Mouse (Mus musculus): ENCODE data around the gene Slc38a3. TPM values are rescaled to one million over a fixed set of nuclear protein-coding genes. Genes with fewer than 3 reads are reported as not detected.
A peak's percentile ranks its signal among the peaks of the same experiment; 100 is the strongest.

Gene Slc38a3
- polyA plus RNA-seq, 1 experiment from 2014 or later = 31.8 TPM

DNA sequence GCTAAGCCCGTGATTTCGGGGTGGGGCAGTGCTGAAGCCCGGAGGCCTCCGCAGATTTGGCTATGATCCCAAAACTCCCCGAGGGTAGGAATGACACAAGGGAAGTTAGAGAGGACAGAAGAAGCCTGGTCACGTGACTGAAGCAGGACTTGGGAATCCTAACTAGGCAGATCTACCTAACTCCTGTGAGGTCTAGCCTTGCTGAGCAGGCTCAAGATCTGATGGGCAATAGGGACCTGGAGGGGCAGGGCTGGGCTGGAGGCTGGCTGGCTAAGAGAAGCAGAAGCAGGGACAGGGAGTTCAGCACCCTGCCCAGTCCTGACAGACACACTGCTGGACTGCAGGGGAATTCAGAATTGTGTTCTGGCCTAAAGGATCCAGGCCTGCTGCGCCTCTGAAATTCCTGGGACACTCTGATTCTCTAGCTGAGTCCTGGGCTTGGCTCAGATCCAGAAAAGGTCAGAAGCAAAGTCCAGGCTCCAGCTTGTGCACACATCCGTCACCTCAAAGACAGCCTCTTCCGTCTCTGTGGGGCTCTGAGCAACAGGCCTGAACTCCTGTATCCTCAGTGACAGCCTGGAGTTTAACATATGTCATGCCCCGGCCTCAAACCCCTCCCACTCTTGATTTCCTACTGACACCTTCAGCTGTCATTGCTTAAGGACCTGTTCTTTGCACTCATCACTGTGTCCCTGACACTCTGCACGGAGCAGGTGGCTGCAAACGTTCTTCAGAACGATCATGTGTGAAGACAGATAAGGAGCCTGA lies 50.4 kb downstream of the Slc38a3 start:
- H3K27ac ChIP-seq = peak overlapping the region; percentile 60
- peaks cover 18% of the 10 kb centered on the region for H3K4me1 ChIP-seq
- H3K36me3 ChIP-seq (replicated peaks) = peaks cover 32% of the 10 kb centered on the region
- no peak overlapping the region for H3K4me2 ChIP-seq
- H3K4me3 ChIP-seq = no peak overlapping the region
- H3K9me3 ChIP-seq = no peaks in the 10 kb centered on the region
- ATAC-seq (replicated peaks) = no peak
- H3K27me3 ChIP-seq (replicated peaks) = no peaks in the 10 kb centered on the region
- WGBS = 54% methylated on average over 13 of the region's 13 CpGs
- H3K9ac ChIP-seq = no peak overlapping the region; the same call in 1 of the 2 replicates

DNA sequence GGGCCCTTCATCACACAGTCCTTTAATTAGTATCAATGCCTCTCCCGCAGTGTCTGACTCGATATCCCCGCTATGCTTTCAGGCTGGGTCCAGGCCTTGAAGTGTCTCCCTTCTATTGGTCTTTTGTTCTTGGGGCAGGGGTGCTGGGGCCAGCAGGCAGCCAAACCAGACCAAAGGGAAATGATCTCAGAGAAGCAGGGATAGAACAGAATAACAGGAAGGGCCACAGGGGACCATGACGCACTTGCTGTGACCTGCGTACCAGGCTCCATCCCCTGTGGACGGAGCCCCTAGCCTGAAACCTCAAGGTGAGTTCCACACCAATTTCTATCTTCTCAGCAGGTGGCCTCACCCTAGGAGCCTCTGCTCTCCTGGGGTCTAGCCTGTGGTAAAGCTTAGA lies 51.2 kb downstream of the Slc38a3 start:
- H3K4me1 ChIP-seq = peaks cover 19% of the 10 kb centered on the region
- no peaks in the 10 kb centered on the region for H3K27me3 ChIP-seq (replicated peaks)
- peaks cover 35% of the 10 kb centered on the region for H3K36me3 ChIP-seq (replicated peaks)
- H3K27ac ChIP-seq = peak overlapping the region; percentile 60
- H3K9me3 ChIP-seq = no peaks in the 10 kb centered on the region
- no peak for ATAC-seq (replicated peaks)
- 85% methylated on average over 6 of the region's 6 CpGs for WGBS
- H3K4me2 ChIP-seq = no peak overlapping the region
- H3K9ac ChIP-seq = no peak overlapping the region
- no peak overlapping the region for H3K4me3 ChIP-seq

DNA sequence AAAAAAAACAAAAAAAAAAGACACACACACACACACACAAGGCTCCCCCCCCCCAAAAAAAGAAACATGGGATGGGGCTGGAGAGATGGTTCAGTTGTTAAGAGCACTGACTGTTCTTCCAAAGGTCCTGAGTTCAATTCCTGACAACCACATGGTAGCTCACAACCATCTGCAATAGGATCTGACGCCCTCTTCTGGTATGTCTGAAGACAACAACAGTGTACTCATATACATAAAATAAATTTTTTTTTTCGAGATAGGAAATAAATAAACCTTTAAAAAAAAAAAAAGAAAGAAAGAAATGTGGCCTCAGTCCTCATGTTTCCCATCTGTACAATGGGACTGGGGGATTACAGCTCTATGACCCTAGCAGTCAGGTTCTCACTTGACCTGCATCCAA lies 51.9 kb downstream of the Slc38a3 start:
- Histone ChIP-seq H3K9me3 (no peaks in the 10 kb centered on the region), H3K4me3 (no peak overlapping the region), H3K27me3 (replicated peaks) (no peaks in the 10 kb centered on the region), H3K9ac (no peak overlapping the region), H3K4me2 (no peak overlapping the region), H3K4me1 (peaks cover 22% of the 10 kb centered on the region), H3K36me3 (replicated peaks) (peaks cover 35% of the 10 kb centered on the region), H3K27ac (no peak overlapping the region)
- 88% methylated on average over 2 of the region's 2 CpGs for WGBS
- no peak for ATAC-seq (replicated peaks)

DNA sequence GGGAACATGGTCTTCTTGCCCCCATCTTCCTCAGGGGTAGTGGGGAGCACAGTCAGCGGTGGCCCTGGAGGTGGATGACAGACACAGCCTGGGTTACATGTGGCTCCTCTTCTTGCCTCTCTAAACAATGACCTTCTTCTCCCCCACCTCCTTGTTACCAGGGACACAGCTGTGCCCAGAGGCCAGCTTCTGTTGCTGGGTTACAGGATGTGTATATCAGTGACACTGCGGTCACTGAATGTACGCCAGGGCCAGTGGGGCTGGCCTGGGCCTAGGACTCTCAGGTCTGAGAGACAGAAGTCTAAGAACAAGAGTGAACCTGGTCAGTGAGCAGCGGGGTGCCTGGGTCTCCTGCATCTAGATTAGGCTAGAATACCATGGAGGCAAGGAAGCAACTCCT lies 54.3 kb downstream of the Slc38a3 start:
- WGBS = 55% methylated on average over 4 of the region's 4 CpGs
- H3K4me3 ChIP-seq = no peak overlapping the region
- peak overlapping the region; percentile 63; the same call in 1 of the 2 replicates for H3K27ac ChIP-seq
- no peaks in the 10 kb centered on the region for H3K27me3 ChIP-seq (replicated peaks)
- peaks cover 35% of the 10 kb centered on the region for H3K36me3 ChIP-seq (replicated peaks)
- no peaks in the 10 kb centered on the region for H3K9me3 ChIP-seq
- peaks cover 32% of the 10 kb centered on the region for H3K4me1 ChIP-seq
- no peak for ATAC-seq (replicated peaks)
- no peak overlapping the region for H3K9ac ChIP-seq
- H3K4me2 ChIP-seq = no peak overlapping the region

DNA sequence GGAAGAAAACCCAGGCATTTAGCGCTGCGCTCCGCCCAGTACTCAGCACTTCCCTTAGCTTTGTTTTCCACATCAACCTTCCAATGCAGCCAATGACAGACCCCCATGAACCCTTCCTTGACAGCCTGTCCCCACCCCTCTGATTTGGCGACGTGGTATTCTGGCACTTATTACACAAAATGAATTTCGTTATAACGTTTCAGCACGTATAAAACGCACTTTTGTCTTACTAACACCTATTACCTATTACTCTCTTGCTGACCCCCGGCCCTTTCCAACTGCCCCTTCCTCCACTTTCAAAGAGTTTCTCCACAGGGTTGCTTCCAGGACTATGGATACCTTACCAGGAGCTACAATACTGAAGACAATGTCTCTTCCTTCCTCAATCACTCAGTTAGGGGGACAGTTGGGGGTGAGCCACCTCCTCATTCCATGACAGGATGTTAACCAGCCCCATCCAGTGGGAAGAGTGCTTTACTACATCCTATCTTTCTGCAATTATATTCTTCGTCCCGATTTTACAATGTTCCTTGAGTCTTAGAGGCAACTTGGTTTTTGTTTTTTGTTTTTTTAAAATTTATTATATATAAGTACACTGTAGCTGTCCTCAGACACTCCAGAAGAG lies 56.3 kb downstream of the Slc38a3 start:
- no peak overlapping the region for H3K9ac ChIP-seq
- peak overlapping the region; percentile 35 for H3K4me3 ChIP-seq
- H3K36me3 ChIP-seq (replicated peaks) = peaks cover 22% of the 10 kb centered on the region
- peaks cover 22% of the 10 kb centered on the region for H3K4me1 ChIP-seq
- H3K27ac ChIP-seq = peak overlapping the region; percentile 97
- H3K4me2 ChIP-seq = peak overlapping the region; percentile 64
- no peaks in the 10 kb centered on the region for H3K27me3 ChIP-seq (replicated peaks)
- peak; percentile 49; the same call in 1 of the 2 replicates for ATAC-seq (replicated peaks)
- WGBS = 13% methylated on average over 12 of the region's 12 CpGs
- no peaks in the 10 kb centered on the region for H3K9me3 ChIP-seq

DNA sequence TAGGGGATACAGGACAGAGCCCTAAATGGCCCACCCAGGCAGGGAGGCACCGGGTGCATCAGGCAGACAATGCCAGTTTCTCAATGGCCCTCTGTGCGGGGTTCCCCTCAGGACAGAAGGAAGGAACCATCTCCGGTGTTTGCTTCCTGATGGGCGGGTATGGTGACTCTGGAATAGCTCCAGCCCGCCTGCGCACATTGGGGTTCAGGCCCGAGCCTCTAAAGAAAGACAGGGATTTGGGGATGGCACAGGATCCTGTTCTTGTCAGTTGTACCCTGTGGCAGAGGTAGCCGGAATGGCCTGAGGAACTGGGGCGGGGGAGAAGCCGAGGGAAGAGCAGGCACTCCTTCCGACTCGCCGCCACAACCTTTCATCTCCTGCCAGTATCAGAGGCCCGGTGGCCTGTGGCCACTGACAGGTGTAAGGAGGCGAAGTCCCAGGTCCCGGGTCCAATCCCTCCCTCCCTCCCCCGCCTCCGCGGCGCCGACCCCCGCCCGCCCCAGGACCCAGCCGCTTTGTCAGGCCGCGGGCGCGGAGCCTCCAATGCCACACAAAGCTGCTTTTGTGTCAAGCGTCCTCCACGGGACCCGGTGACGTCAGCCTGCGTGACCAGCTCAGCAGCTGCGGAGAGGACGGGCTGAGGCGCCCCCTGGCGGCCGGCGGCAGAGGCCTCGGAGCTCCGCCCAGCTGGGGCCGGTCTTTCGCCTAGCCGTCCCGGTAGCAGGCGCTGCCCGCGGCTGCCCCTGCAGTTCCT lies 57.0 kb downstream of the Slc38a3 start:
- no peaks in the 10 kb centered on the region for H3K27me3 ChIP-seq (replicated peaks)
- 3% methylated on average over 47 of the region's 48 CpGs for WGBS
- H3K27ac ChIP-seq = peak overlapping the region; percentile 97
- ATAC-seq (replicated peaks) = peak; percentile 94
- H3K9me3 ChIP-seq = no peaks in the 10 kb centered on the region
- peak overlapping the region; percentile 35 for H3K4me3 ChIP-seq
- H3K9ac ChIP-seq = peak overlapping the region; percentile 58
- peaks cover 18% of the 10 kb centered on the region for H3K36me3 ChIP-seq (replicated peaks)
- H3K4me2 ChIP-seq = peak overlapping the region; percentile 64
- H3K4me1 ChIP-seq = peaks cover 22% of the 10 kb centered on the region

DNA sequence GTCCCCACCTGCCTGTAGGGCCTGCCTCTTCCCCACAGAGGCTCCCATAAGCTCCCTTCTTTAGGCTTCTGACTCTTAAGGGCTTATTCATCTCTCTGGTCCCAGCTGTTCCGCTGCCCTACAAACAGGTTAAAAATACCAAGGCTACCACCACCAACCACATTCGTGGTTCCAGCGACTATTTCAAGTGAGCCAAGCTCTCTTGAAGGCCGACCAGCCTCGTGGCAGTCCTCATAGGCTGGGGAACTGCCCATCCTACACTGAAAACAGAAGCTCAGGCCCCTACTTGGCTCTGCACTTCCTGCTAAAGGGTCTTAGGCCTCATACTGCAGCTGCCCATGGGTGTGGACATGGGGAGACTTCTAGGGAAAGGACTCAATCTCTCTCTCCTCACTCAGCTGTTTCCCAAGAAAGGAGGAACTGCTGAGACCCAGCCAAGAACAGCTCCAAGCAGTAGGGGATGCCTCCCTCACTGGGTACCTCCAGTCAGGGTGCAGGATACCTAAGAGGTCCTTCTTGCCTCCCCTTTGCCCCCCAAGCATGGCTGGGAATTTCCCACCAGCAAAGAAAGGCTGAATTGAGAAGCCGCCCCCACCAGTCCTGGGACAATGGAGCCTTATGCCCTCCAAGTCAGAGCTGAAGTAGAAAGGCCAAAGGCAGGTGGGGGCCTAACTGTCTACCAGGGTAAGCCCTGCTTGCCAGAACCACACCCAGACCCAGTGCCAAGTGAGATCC lies 57.7 kb downstream of the Slc38a3 start:
- peak overlapping the region; percentile 97 for H3K27ac ChIP-seq
- no peak for ATAC-seq (replicated peaks)
- H3K4me2 ChIP-seq = peak overlapping the region; percentile 64
- H3K9me3 ChIP-seq = no peaks in the 10 kb centered on the region
- peaks cover 18% of the 10 kb centered on the region for H3K36me3 ChIP-seq (replicated peaks)
- WGBS = 64% methylated on average over 6 of the region's 6 CpGs
- peak overlapping the region; percentile 58 for H3K9ac ChIP-seq
- H3K4me1 ChIP-seq = peaks cover 22% of the 10 kb centered on the region
- H3K27me3 ChIP-seq (replicated peaks) = no peaks in the 10 kb centered on the region
- peak overlapping the region; percentile 35; the same call in 1 of the 2 replicates for H3K4me3 ChIP-seq

DNA sequence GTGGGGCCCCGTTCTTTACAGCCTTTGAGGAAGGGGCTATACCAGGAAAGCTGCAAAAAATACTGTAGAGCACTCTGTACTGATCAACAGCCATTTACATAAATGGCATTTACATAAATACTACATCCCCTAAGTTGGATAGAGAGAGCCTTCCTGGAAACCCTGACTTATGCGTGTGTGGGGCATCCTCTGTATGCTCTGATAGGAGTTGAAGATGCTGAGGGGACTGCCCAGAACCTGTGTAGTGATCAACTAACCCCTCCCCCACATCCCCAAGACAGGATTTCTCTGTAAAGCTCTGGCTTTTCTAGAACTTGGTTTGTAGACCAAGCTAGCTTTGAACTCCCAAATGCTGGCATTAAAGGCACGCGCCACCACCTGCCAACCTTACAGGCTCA lies 59.9 kb downstream of the Slc38a3 start:
- Histone ChIP-seq H3K9me3 (no peaks in the 10 kb centered on the region), H3K4me1 (peaks cover 20% of the 10 kb centered on the region), H3K4me3 (no peak overlapping the region), H3K36me3 (replicated peaks) (0 out of 2 replicates have a peak, but pooled peaks cover 6% of the 10 kb centered on the region), H3K4me2 (no peak overlapping the region), H3K9ac (no peak overlapping the region), H3K27me3 (replicated peaks) (no peaks in the 10 kb centered on the region), H3K27ac (no peak overlapping the region)
- WGBS = 69% methylated on average over 4 of the region's 4 CpGs
- no peak for ATAC-seq (replicated peaks)

DNA sequence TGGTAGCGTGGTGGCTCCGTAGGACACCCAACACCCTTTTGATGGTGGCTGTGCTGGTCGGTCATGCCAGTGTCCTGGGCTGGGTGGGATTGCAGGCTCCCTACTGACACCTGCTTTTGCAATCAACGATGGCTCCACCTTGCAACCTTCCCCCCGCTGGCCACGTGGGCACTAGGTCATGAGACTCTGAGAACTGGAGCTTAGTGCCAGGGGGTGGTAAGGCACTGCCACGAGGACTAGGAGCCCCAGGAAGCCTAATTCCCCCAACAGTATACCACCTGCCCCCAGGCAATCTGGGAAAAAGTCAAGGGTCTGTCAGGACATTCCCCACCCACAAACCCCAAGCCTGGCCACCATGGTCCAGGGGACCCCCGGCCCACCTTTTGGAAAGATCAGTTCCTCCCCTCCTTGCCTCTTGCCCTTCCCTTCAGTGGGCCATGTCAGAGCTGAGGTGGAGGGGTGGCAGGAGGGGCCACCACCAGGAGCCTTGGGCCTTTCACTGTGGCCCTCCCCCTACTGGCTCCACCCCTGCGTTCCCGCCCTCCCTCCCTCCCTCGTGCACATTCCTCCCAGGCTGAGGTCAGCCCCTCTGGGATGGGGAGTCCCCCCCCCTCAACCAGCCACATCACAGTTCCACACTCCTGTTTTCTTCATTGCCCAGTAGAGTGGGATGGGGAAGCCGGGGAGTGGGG lies 60.4 kb downstream of the Slc38a3 start, which contains the start of gene Sema3b:
Gene Sema3b, minus strand, starts transcription at position 489 of the 692 bp plus-strand sequence.
- Histone ChIP-seq H3K4me2 (no peak within 1 kb of the TSS), H3K9me3 (no peaks in the 10 kb centered on the region), H3K4me3 (no peak within 1 kb of the TSS), H3K9ac (no peak within 1 kb of the TSS), H3K4me1 (peaks cover 20% of the 10 kb centered on the region), H3K36me3 (replicated peaks) (0 out of 2 replicates have a peak, but pooled peaks cover 2% of the 10 kb centered on the region), H3K27ac (no peak within 1 kb of the TSS), H3K27me3 (replicated peaks) (no peaks in the 10 kb centered on the region)
- no peak for ATAC-seq (replicated peaks)
- 41% methylated on average over 12 of the region's 12 CpGs for WGBS

DNA sequence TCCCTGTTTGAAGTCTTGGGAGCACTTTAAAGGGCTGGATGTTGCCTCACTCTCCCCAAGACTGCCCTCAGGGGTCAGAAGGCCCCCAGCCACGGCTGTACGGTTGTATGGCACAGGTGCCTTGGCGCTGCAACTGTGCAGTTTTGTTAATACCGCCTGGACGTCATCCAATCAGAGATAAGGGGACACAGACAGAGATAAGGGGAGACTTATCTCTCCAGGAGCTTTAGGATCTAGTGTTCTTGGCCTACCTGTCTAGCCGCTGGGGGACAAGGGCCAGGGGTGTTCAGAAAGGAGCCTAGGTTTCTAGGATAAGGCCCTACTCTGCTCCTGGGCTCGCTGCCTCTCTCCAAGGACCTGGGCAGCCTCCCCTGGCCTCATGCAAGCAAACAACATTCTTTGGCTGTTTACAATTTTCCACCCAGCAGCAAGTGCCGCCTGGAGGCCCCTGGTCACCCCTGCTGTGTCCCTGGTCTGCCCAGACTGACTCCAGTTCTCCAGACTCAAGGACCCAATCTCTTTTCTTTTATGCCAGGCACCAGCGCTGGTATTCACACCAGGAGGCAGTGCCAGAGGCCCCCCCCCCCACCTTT lies 61.6 kb downstream of the Slc38a3 start:
- no peak overlapping the region for H3K9ac ChIP-seq
- no peak for ATAC-seq (replicated peaks)
- WGBS = 61% methylated on average over 9 of the region's 9 CpGs
- no peak overlapping the region for H3K4me2 ChIP-seq
- H3K27ac ChIP-seq = no peak overlapping the region
- H3K4me3 ChIP-seq = no peak overlapping the region
- H3K27me3 ChIP-seq (replicated peaks) = no peaks in the 10 kb centered on the region
- H3K36me3 ChIP-seq (replicated peaks) = no peaks in the 10 kb centered on the region
- no peaks in the 10 kb centered on the region for H3K9me3 ChIP-seq
- H3K4me1 ChIP-seq = peaks cover 15% of the 10 kb centered on the region

DNA sequence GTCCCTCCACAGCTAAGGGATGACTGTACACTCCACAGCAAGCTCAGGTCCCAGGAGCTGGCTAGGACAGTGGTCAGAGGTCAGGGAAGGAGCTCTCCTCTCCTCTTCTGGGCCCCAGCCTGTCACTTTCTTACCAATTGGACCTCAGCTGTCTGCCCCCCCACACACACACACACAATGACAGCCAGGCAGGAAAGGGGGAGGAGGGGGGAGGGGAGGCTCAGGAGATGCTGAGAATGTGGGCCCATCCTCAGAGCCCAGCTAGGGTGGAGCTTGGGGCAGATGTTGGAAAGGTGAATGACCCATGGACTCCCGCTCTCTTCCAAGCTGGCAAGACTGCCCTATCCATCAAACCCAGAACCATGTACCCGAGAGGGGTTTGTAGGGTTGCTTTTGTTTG lies 62.3 kb downstream of the Slc38a3 start:
- WGBS = 82% methylated on average over 2 of the region's 2 CpGs
- Histone ChIP-seq H3K36me3 (replicated peaks) (no peaks in the 10 kb centered on the region), H3K4me2 (no peak overlapping the region), H3K9me3 (no peaks in the 10 kb centered on the region), H3K27ac (no peak overlapping the region), H3K9ac (no peak overlapping the region), H3K27me3 (replicated peaks) (no peaks in the 10 kb centered on the region), H3K4me1 (peaks cover 18% of the 10 kb centered on the region), H3K4me3 (no peak overlapping the region)
- ATAC-seq (replicated peaks) = no peak

All from midbrain, embryonic 15.5 days (tissue).